25 mouse cellular contexts compared by ENCODE assay signal in the genomic region with DNA sequence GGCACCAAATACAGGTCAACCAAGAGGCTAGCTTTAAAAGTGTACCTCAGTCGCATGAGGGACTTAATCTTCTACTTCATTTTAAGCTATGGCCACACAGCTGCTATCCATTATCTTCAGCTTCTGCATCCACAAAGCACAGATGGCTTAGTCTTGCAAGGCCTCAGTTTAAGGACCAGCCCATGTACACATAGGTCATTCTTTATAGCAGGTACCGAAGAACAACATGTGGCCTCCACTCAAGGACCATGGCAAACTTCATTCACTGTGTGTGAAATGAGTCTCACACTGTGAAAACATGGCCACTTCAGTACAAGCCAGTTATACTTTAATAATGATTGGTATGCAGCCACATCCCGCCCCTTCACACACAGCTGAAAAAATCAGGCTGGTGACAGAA. TPM values are rescaled to one million over a fixed set of nuclear protein-coding genes. Genes with fewer than 3 reads are reported as not detected.
A peak's percentile ranks its signal among the peaks of the same experiment; 100 is the strongest.
DNase-seq lines count a peak whose midpoint lies in the region; ATAC-seq and TF ChIP-seq lines count a peak whose summit lies in the region.
"Had no signal": no experiment of that assay in that cellular context is flagged by ENCODE, and none has a peak within 500 bp of the region (broad histone marks: within the 10 kb centered on the region; RNA-seq: fewer than 3 reads in every experiment).

No protein-coding gene starts in this region.

- DNase-seq in embryo, embryonic 10 days (ENCODE audit: low spot score) = peak; percentile 49
- DNase-seq in embryo, embryonic 9.5 days (ENCODE audit: extremely low spot score) = no peak
- peak; percentile 7 to 9 for DNase-seq in kidney, postnatal 4 days
- DNase-seq in kidney, adult 2 months = no peak
- DNase-seq in embryo, embryonic 11 days = peak; percentile 54
- peak; percentile 50 for DNase-seq in limb, embryonic 11.5 days (ENCODE audit: low spot score)
- DNase-seq in adrenal gland, postnatal 4 days (ENCODE audit: low spot score in 2 of 2) = no peak
- no peak for DNase-seq in adrenal gland, postnatal 36 days
- DNase-seq: adrenal gland, adult 8-10 months; cerebellum, adult 11 months; cerebellum, postnatal 10 days; gastrocnemius, postnatal 25 days; kidney, postnatal 25 days; layer of hippocampus, adult 9-11 months; right cerebral cortex, postnatal 14 days; spleen, adult 18-20 months; thymus, postnatal 36 days had no signal

- TF ChIP-seq CTCF in kidney, adult 2 months (conservative IDR thresholded peaks at IDR 0.05; ENCODE audit: insufficient read depth, insufficient read length, low read depth, low read length) = no peak

- H3K4me1 ChIP-seq in kidney, adult 2 months (ENCODE audit: control insufficient read depth, insufficient read depth, low read length) = no peaks in the 10 kb centered on the region
- H3K4me1 ChIP-seq in limb, embryonic 11.5 days (ENCODE audit: control insufficient read depth, insufficient read depth, low read length) = no peaks in the 10 kb centered on the region
- H3K4me1 ChIP-seq: forebrain, embryonic 13.5 days; limb, embryonic 15.5 days; liver, embryonic 15.5 days had no signal

- H3K4me3 ChIP-seq in kidney, adult 2 months (ENCODE audit: insufficient read depth, low read depth, low read length) = no peak overlapping the region
- H3K4me3 ChIP-seq in limb, embryonic 11.5 days (ENCODE audit: low read depth, low read length) = no peak overlapping the region
- H3K4me3 ChIP-seq: erythroblast, embryonic 14.5 days; forebrain, embryonic 13.5 days; limb, embryonic 15.5 days; liver, embryonic 15.5 days had no signal

- H3K9me3 ChIP-seq in limb, embryonic 11.5 days (ENCODE audit: control insufficient read depth, low read length) = no peaks in the 10 kb centered on the region
- H3K9me3 ChIP-seq: forebrain, embryonic 13.5 days; limb, embryonic 15.5 days; liver, embryonic 15.5 days had no signal

- no peak overlapping the region for H3K27ac ChIP-seq in kidney, adult 2 months (ENCODE audit: insufficient read depth, low read depth, low read length)
- no peak overlapping the region for H3K27ac ChIP-seq in limb, embryonic 11.5 days (replicated peaks; ENCODE audit: low read depth, low read length)
- H3K27ac ChIP-seq: forebrain, embryonic 13.5 days; hindbrain, embryonic 14.5 days; limb, embryonic 15.5 days; liver, embryonic 15.5 days had no signal

- 61% methylated on average over 3 of the region's 3 CpGs for WGBS in kidney, adult 2 months
- WGBS in limb, embryonic 11.5 days = 28% methylated on average over 3 of the region's 3 CpGs

- ATAC-seq in limb, embryonic 11.5 days (ENCODE audit: insufficient number of reproducible peaks, low FRiP score, low TSS enrichment, low read depth) = peak; percentile 72
- ATAC-seq: forebrain, embryonic 13.5 days; intestine, embryonic 16.5 days; Patski had no signal

- no peak overlapping the region for H3K4me2 ChIP-seq in limb, embryonic 11.5 days (ENCODE audit: low read depth, severe bottlenecking)
- H3K4me2 ChIP-seq: forebrain, embryonic 13.5 days; hindbrain, embryonic 14.5 days; limb, embryonic 15.5 days; liver, embryonic 15.5 days; midbrain, embryonic 11.5 days had no signal

- no peak for TF ChIP-seq POLR2A in kidney, adult 2 months (IDR thresholded peaks at IDR 0.05; ENCODE audit: low read depth, low read length)

- no peaks in the 10 kb centered on the region for H3K36me3 ChIP-seq in kidney, adult 2 months (ENCODE audit: control insufficient read depth, insufficient read depth, low read length)
- H3K36me3 ChIP-seq in limb, embryonic 11.5 days (ENCODE audit: control insufficient read depth, insufficient read depth, low read length) = no peaks in the 10 kb centered on the region
- H3K36me3 ChIP-seq: limb, embryonic 15.5 days; liver, embryonic 15.5 days had no signal

- H3K9ac ChIP-seq in limb, embryonic 11.5 days (ENCODE audit: low read length) = no peak overlapping the region
- H3K9ac ChIP-seq: forebrain, embryonic 13.5 days; hindbrain, embryonic 14.5 days; limb, embryonic 15.5 days; liver, embryonic 15.5 days had no signal

- no peaks in the 10 kb centered on the region for H3K27me3 ChIP-seq in kidney, adult 2 months (replicated peaks; ENCODE audit: control insufficient read depth, insufficient read depth, low read length)
- no peaks in the 10 kb centered on the region for H3K27me3 ChIP-seq in limb, embryonic 11.5 days (ENCODE audit: control insufficient read depth, insufficient read depth, low read length)
- H3K27me3 ChIP-seq: forebrain, embryonic 13.5 days; liver, embryonic 15.5 days had no signal

RNA-seq across cellular contexts. Expression of a gene that starts 34.8 kb away (rescaled TPM):
- polyA plus RNA-seq in kidney, adult 2 months (2012; rRNA removed) = not detected in 2 replicates
- 1.8 and 1.9 TPM in 2 replicates for polyA plus RNA-seq in limb, embryonic 11.5 days (2014; fragmentation: Nextera tagmentation; extraction: Ambion mirVana)
- not detected for total RNA-seq in adrenal gland, postnatal 4 days (2021)
- total RNA-seq in adrenal gland, postnatal 36 days (2021) = under 1 TPM in 1 of 2 experiments, not detected in 1; 0.03 TPM
- polyA plus RNA-seq: erythroblast, embryonic 14.5 days had no signal

Comparison
In these comparisons a context has a peak if more than half of its experiments do, and no peak if none do; other contexts are left out.
1. DNase-seq: peak in embryo, embryonic 10 days (single experiment), kidney, postnatal 4 days (2 of 2), embryo, embryonic 11 days (single experiment) and limb, embryonic 11.5 days (single experiment); none in embryo, embryonic 9.5 days (single experiment), kidney, adult 2 months (single experiment), adrenal gland, postnatal 4 days (0 of 2) and adrenal gland, postnatal 36 days (0 of 2).